Mouse (Mus musculus) forebrain, embryonic 10.5 days (tissue): Measurements from ENCODE around the gene Pcnt. TPM values are rescaled to one million over a fixed set of nuclear protein-coding genes. Genes with fewer than 3 reads are reported as not detected.
A peak's percentile ranks its signal among the peaks of the same experiment; 100 is the strongest.

Experiments
- DNase-seq: peaks from one replicate; pipeline ENCODE4 v3.0.0-alpha.2; 2017; ENCODE audit warnings: low spot score; ENCODE audit errors: extremely low spot score
- H3K27ac ChIP-seq: fragments of 300-500 bp; sonication (generic); 2 replicates; pipeline ENCODE4 v1.5.1; 2016; ENCODE audit warnings: mild to moderate bottlenecking
- H3K27me3 ChIP-seq: fragments of 300-500 bp; sonication (generic); 2 replicates; pipeline ENCODE4 v1.6.1; 2016; ENCODE audit warnings: mild to moderate bottlenecking; ENCODE audit not compliant: poor library complexity, severe bottlenecking
- H3K36me3 ChIP-seq: fragments of 300-500 bp; sonication (generic); replicated peaks from 2 replicates; pipeline ENCODE4 v1.6.1; 2016; ENCODE audit warnings: mild to moderate bottlenecking, moderate library complexity
- H3K4me1 ChIP-seq: fragments of 300-500 bp; sonication (generic); 2 replicates; pipeline ENCODE4 v1.6.1; 2016
- H3K4me3 ChIP-seq: fragments of 300-500 bp; sonication (generic); 2 replicates; pipeline ENCODE4 v1.5.1; 2016; ENCODE audit warnings: mild to moderate bottlenecking, moderate library complexity
- H3K9me3 ChIP-seq: fragments of 300-500 bp; sonication (generic); 2 replicates; pipeline ENCODE4 v1.6.1; 2016; ENCODE audit warnings: mild to moderate bottlenecking, moderate library complexity
- WGBS: fragments of 180-500 bp; shearing (Covaris S2); methylation state at CpG from one replicate; pipeline ENCODE4 v1.1.7; 2016; 5-methylcytosine and 5-hydroxymethylcytosine counted together
- polyA plus RNA-seq: library from polyadenylated mRNA; unstranded; fragments of >200 nt; fragmentation: Nextera tagmentation; extraction: Ambion mirVana; gene quantifications from 2 replicates; pipeline ENCODE4 v1.2.1, GENCODE M21; 2016

Pcnt gene
- polyA plus RNA-seq: 21.5 and 25.0 TPM in 2 replicates

GRCm38 (mm10) chr10:76442178-76443088, at the start of gene Pcnt:
Gene Pcnt, minus strand, starts transcription at chr10:76442786.
- Histone ChIP-seq H3K9me3 (no peaks in the 10 kb centered on the region), H3K36me3 (peaks cover 34% of the 10 kb centered on the region), H3K4me1 (peaks cover 22% of the 10 kb centered on the region), H3K27ac (peak within 1 kb of the TSS; percentile 94), H3K27me3 (no peaks in the 10 kb centered on the region), H3K4me3 (peak within 1 kb of the TSS; percentile 87)
- peak; percentile 95 for DNase-seq
- WGBS: under 1% methylated on average over 78 of the region's 78 CpGs

- Histone ChIP-seq H3K9me3 (no peaks in the 10 kb centered on the region), H3K4me3 (no peak overlapping the region), H3K36me3 (peaks cover 97% of the 10 kb centered on the region), H3K4me1 (no peaks in the 10 kb centered on the region), H3K27me3 (no peaks in the 10 kb centered on the region), H3K27ac (no peak overlapping the region)
- WGBS: 96% methylated on average over 15 of the region's 15 CpGs
- no peak for DNase-seq
These were observed 46.6 kb upstream of the Pcnt start for GRCm38 (mm10) chr10:76489205-76489604.

GRCm38 (mm10) chr10:76488265-76488664, 45.7 kb upstream of the Pcnt start:
- Histone ChIP-seq H3K9me3 (no peaks in the 10 kb centered on the region), H3K27ac (no peak overlapping the region), H3K36me3 (peaks cover 97% of the 10 kb centered on the region), H3K4me3 (no peak overlapping the region), H3K4me1 (no peaks in the 10 kb centered on the region), H3K27me3 (no peaks in the 10 kb centered on the region)
- 98% methylated on average over 8 of the region's 8 CpGs for WGBS
- no peak for DNase-seq

GRCm38 (mm10) chr10:76486302-76486701, 43.7 kb upstream of the Pcnt start:
- WGBS: 96% methylated on average over 2 of the region's 2 CpGs
- no peak overlapping the region for H3K27ac ChIP-seq
- no peak overlapping the region for H3K4me3 ChIP-seq
- no peaks in the 10 kb centered on the region for H3K4me1 ChIP-seq
- peaks cover 99% of the 10 kb centered on the region for H3K36me3 ChIP-seq
- no peaks in the 10 kb centered on the region for H3K9me3 ChIP-seq
- no peak for DNase-seq
- no peaks in the 10 kb centered on the region for H3K27me3 ChIP-seq

- no peak overlapping the region for H3K4me3 ChIP-seq
- no peaks in the 10 kb centered on the region for H3K4me1 ChIP-seq
- no peak for DNase-seq
- H3K36me3 ChIP-seq: peaks cover 98% of the 10 kb centered on the region
- H3K27ac ChIP-seq: no peak overlapping the region
- no peaks in the 10 kb centered on the region for H3K9me3 ChIP-seq
- no peaks in the 10 kb centered on the region for H3K27me3 ChIP-seq
- 92% methylated on average over 6 of the region's 6 CpGs for WGBS
These were observed 38.9 kb upstream of the Pcnt start for GRCm38 (mm10) chr10:76481480-76481879.

- H3K36me3 ChIP-seq: peaks cover 98% of the 10 kb centered on the region
- H3K27ac ChIP-seq: no peak overlapping the region
- WGBS: 93% methylated on average over 13 of the region's 13 CpGs
- no peak overlapping the region for H3K4me3 ChIP-seq
- no peak for DNase-seq
- H3K9me3 ChIP-seq: no peaks in the 10 kb centered on the region
- no peaks in the 10 kb centered on the region for H3K4me1 ChIP-seq
- no peaks in the 10 kb centered on the region for H3K27me3 ChIP-seq
These were observed 38.3 kb upstream of the Pcnt start for GRCm38 (mm10) chr10:76480851-76481250.

GRCm38 (mm10) chr10:76473759-76474158, 31.2 kb upstream of the Pcnt start:
- no peak overlapping the region for H3K27ac ChIP-seq
- no peak overlapping the region for H3K4me3 ChIP-seq
- no peaks in the 10 kb centered on the region for H3K27me3 ChIP-seq
- H3K4me1 ChIP-seq: peaks cover 4% of the 10 kb centered on the region; the same call in 1 of the 2 replicates
- no peaks in the 10 kb centered on the region for H3K9me3 ChIP-seq
- DNase-seq: no peak
- 90% methylated on average over 5 of the region's 5 CpGs for WGBS
- H3K36me3 ChIP-seq: peaks cover 84% of the 10 kb centered on the region

GRCm38 (mm10) chr10:76468203-76469162, 25.9 kb upstream of the Pcnt start, which contains the start of the genes Mcm3ap and Ybey:
Gene Mcm3ap, plus strand, starts transcription at chr10:76468927.
Gene Ybey, minus strand, starts transcription at chr10:76469114.
- DNase-seq: peak; percentile 92
- Histone ChIP-seq H3K4me1 (peaks cover 10% of the 10 kb centered on the region), H3K36me3 (peaks cover 51% of the 10 kb centered on the region), H3K27ac (peak within 1 kb of the TSS; percentile 93), H3K9me3 (no peaks in the 10 kb centered on the region), H3K4me3 (peak within 1 kb of the TSS; percentile 86), H3K27me3 (no peaks in the 10 kb centered on the region)
- whole genome bisulfite sequencing: 2% methylated on average over 55 of the region's 55 CpGs

GRCm38 (mm10) chr10:76462721-76463120, 20.1 kb upstream of the Pcnt start:
- Histone ChIP-seq H3K27me3 (no peaks in the 10 kb centered on the region), H3K36me3 (peaks cover 40% of the 10 kb centered on the region), H3K9me3 (peaks cover 21% of the 10 kb centered on the region; the same call in 1 of the 2 replicates), H3K27ac (no peak overlapping the region), H3K4me1 (peaks cover 2% of the 10 kb centered on the region), H3K4me3 (no peak overlapping the region)
- 89% methylated on average over 6 of the region's 6 CpGs for WGBS
- DNase-seq: no peak

GRCm38 (mm10) chr10:76462312-76462711, 19.7 kb upstream of the Pcnt start:
- Histone ChIP-seq H3K4me3 (no peak overlapping the region), H3K27me3 (no peaks in the 10 kb centered on the region), H3K4me1 (no peaks in the 10 kb centered on the region), H3K27ac (no peak overlapping the region), H3K9me3 (peaks cover 21% of the 10 kb centered on the region; the same call in 1 of the 2 replicates), H3K36me3 (peaks cover 40% of the 10 kb centered on the region)
- no peak for DNase-seq
- WGBS: 90% methylated on average over 7 of the region's 7 CpGs

GRCm38 (mm10) chr10:76461255-76461654, 18.7 kb upstream of the Pcnt start:
- 90% methylated on average over 1 of the region's 1 CpGs for WGBS
- no peaks in the 10 kb centered on the region for H3K27me3 ChIP-seq
- no peak overlapping the region for H3K4me3 ChIP-seq
- peaks cover 21% of the 10 kb centered on the region; the same call in 1 of the 2 replicates for H3K9me3 ChIP-seq
- no peak overlapping the region for H3K27ac ChIP-seq
- H3K4me1 ChIP-seq: no peaks in the 10 kb centered on the region
- H3K36me3 ChIP-seq: peaks cover 40% of the 10 kb centered on the region
- no peak for DNase-seq

- Histone ChIP-seq H3K27ac (no peak overlapping the region), H3K27me3 (no peaks in the 10 kb centered on the region), H3K9me3 (peaks cover 16% of the 10 kb centered on the region; the same call in 1 of the 2 replicates), H3K36me3 (0 out of 2 replicates have a peak, but pooled peaks cover 4% of the 10 kb centered on the region), H3K4me3 (no peak overlapping the region), H3K4me1 (no peaks in the 10 kb centered on the region)
- WGBS: 67% methylated on average over 5 of the region's 5 CpGs
- peak; percentile 39 for DNase-seq
These were observed 12.7 kb upstream of the Pcnt start for GRCm38 (mm10) chr10:76455289-76455688.
